Mouse (Mus musculus) c-Kit-negative CD71-positive TER-119-positive erythroid progenitor cells, embryonic 14.5 days (primary cell): ENCODE measurements around the gene Tm6sf1.
A peak's percentile ranks its signal among the peaks of the same experiment; 100 is the strongest.

ENCODE experiments used
- DNase-seq: peaks from one replicate; pipeline ENCODE4 v3.0.0-alpha.2; 2013; ENCODE audit warnings: low read depth, low spot score

Gene Tm6sf1

DNA sequence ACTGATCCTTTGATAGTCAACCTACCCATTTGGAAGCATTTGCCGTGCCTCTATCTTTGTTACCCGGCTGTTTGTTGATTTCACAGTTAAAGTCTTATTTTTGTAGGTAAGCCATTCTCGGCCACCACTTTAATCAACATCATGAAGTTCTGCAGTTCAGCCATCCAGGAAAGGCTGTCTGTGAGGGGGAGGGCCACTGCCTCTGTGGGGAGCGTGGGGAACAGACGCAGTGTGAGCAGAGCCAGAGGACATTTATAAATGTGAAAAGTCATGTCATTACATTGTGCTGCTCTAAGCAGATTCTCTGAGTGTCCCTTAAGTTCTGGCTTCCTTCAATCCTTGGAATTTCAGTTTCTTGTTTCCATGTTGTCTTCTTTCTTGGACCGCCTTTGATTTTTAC, 8.6 kb upstream of the Tm6sf1 start:
- no peak for DNase-seq

DNA sequence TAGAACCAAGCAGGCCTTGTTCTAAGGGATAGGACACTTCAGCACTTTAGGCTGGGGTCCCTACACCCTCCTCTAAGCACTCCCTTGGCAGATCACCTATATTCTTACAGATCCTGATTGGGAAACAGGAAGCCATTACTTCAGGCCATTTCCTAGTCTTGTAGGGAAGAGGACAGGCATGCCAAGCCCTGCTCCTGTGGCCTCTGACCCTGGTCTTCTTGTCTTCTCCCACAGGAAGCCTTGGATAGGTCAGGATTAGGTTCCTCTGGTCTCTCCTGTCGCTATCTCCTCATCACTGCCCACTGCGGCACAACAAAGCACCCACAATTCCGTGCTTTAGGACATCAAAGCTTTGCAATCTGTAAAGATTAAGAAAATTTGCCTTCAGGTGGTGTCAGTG, 7.1 kb upstream of the Tm6sf1 start:
- no peak for DNase-seq

DNA sequence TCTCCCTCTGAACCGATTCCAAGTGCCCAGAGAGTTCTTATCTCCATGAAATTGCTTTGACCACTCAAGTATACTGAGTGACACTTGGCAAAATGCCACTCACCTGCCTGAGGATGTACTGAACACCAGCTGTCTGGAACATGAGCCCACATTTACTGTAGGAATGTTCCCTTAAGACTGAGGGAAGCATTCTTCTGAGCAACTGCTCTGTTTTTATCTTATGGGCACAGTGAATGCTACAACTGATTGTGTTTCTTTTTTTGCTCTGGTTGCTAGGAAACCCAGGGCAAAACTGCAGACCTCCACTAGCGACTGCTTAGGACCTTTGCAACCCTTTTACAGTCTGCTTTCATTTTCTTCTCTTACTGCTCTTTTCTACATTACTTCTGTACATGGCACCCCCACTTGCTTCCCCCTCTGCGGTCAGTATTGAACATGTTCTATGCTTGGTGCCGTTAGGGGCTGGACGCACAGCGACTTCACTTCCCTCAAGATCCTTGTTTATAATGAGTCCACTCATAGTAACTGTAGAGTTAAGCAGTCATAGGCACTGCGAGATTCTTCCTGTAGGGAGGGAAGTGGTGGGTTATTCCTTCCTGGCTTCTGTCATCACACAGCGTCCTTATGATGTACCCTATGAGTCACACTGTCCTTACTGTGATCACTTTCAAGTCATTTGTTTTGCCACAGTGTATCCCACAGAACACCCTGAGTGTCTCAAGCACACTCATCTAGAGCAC, 4.1 kb upstream of the Tm6sf1 start:
- no peak for DNase-seq

DNA sequence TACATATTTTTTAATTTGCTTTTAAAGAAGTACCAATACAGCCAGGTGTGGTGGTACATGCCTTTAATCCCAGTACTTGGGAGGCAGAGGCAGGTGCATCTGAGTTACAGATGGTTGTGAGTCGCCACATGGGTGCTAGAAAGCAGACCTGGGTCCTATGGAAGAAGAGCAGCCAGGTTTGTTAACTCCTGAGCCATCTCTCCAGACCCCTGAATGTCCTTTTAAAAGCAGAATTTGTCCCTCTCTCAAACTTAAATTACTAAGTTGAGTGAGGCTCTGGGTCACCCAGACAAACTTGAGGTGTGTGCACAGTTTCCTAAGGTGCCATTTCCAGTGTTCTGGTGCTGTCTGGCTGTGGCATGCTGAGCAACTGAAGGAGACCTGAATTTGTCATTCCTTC, 3.1 kb upstream of the Tm6sf1 start, which contains the start of gene Gm10160:
Gene Gm10160 (minus strand): TSS at position 101 of the 400 bp plus-strand sequence.
- DNase-seq, result no peak

DNA sequence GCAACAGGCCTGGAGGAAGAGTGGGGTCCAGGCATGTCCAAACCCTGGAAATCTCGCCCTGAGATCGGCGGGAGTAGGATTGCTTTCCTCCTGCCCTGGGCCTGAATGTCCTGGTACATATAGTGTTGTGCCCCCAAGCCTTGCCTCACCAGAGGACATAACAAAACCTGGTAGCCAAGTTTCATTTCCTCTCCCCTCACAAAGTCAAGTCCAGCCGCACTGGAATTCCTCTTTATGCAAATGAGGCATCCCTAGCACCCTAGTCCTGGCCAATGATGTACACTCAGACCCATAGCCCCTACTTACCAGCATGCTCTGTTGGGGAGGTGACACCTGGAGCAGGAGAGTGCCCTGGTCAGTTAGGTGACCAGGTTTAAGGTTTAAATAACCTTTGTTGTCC, 2.6 kb upstream of the Tm6sf1 start:
- DNase-seq, result no peak

DNA sequence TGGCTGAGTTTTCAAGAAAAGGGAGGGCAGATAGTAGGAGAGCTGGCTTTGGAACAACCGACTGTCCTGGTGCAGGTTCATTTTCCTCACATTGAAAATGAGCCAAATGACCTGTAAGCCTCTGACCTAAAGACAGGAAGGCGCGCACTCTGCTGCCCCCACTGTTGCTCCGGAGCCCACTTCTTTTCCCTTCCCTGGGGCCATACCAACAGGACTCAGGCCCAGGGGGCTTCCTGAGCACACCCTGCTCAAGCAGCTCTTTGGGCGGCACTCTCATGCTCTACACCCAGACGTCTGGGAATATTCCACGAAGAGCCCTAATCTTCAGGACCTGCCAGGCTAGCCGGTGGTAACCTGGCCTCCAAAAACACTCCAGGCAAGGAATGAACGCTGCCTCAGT, 565 bp upstream of the Tm6sf1 start:
- DNase-seq, result no peak

DNA sequence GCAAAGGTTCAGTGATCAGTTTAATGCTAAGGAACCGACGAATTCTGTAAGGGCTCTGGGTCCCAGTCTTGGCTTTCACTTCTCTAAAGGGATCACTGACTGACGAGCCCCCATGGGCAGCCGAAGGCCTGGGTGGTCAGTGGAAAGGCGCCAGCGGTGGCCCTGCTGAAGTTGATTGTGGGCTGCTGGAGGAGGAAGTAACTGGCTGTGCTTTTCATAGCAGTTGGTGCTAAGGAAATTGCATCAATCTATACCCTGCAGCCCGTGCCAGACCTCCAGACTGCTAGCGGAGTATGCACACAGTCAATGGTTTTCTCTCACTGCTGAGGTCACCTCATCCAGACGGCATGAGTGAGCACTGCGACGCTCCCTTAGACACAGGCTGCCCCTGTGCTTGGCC, 1.3 kb downstream of the Tm6sf1 start:
- no peak for DNase-seq

DNA sequence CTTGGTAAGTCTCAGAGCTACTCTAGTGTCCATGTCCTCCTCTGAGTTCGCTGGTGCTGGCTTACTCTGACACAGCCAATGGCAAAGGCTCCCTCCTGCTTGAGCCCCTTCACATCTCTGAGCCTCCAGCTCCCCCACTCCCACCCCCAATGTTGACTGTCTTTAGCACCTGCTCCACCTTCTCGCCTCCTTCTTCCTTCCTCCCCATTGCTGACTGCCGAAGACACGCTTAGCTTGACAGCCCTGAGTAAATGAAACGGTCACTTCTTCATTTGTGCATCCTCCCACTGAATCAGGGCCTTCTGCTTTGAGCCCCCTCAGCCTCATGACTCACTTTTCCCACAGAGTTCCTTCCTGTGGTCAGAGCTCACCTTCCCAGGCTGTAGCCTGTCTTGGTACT, 2.2 kb downstream of the Tm6sf1 start:
- DNase-seq, result no peak

DNA sequence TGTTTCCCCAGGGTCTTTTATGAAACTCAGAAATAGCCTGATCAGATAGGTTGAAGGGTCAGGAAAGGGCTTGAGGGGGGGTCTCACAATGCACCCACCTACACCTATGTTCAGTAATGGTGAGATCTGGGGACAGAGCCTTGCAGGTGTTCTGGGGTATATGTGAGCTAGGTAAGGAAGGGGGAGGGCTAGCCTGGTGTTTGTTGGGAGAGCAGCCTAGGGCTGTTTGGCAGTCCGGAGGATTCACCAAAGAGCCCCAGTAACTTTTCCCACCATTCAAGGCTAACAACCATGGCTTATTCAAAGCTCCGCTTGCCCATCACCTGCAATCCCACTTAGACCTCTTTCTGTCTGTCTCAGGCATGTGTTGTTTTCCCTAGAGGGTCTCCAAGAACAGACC, 2.7 kb downstream of the Tm6sf1 start:
- no peak for DNase-seq

DNA sequence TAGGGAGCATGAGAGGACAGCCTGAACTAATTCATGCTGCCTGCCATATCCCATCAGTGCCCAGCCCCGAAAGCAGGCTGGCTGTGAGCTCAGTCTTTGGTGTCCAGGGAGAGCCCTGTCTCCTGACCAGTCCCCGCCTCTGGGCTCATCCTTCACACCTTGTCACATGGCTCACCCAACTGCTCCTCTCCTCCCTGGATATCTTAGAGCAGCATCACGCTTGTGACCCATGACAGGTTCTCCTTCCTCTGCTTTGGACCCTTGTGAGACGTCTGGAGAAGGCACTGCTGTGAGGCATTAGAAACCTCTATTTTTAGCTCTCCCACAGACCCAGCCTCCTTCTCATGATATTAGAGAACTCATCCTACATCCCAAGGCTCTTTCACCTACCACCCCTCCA, 3.1 kb downstream of the Tm6sf1 start:
- no peak for DNase-seq

DNA sequence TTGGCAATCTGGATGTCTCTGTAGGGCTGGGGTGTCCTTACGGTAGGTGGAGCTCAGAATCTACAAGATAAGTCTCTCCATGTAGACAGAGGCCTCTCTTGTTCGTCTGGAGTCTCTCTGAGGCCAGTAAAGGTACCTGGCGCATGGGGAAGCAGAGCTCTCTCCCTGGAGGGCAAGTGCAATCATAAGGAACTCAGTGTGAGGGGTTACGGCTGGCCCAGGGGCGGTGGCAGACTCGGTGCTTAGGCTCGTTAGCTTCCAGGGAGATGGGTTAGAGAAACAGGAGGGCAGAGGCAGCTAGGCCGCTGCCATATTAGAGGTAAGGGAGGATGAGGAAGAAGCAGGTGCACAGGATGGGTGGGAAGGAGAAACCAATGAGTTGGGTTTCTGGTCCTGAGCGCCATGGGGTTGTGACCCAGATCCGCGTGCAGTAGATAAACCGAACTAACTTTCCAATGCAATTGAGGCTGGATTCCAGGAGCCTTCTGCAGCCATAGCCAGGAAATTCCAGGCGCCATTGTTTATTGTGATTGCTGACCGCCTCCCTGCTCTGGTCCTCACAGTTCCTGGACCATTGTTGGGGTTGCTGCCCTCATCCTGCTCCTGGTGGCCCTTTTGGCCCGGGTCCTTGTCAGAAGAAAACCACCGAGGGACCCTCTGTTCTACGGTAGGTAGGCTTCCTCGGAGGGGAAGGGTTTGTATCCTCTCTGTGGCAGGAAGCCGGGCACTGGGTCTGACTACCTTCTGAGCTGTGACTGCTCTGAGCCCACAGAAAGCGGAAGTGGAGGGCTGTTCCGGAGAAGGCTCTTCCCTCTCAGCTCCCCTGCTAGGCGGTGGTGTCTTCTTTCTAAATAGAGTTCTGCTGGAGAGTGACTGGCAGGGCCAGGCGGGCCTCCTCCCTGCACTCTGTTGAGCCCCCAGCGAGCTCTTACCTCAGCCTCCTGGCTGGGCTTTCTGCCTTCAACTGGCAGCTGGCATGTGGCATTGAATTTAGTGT, 4.1 kb downstream of the Tm6sf1 start:
- no peak for DNase-seq

DNA sequence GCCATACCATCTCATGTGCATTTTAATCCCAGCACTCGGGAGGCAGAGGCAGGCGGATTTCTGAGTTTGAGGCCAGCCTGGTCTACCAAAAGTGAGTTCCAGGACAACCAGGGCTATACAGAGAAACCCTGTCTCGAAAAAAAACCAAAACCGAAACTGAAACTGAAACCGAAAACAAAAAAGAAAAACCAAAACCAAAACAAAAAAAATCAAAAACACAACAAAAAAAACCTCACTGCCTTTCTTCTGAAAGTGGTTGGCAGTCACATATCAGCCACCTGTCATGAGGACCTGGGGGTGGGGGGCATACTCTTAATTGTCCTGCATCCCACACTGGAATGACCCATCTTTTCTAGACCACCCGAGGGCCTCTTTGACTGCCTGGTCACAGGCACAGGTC, 5.8 kb downstream of the Tm6sf1 start:
- DNase-seq, result no peak

DNA sequence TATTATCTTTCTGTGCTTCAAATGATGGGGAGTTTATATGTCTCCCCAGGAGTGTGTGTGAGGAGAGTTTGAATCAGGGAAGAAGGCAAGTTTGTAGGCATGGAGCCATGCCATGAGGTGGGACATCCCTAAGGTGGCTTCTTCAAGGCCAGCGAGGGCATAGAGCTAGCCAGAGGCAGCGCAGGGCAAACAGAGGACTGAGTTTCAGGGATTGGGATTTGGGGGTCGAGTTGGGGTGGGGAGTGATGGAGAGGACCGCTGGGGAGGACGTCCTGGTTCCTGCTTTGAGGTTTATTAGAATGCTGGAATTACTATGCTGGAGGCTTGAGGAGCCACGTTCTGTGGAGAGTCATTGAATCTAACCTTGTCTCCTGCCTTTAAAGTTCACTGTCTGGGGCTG, 7.1 kb downstream of the Tm6sf1 start:
- no peak for DNase-seq

DNA sequence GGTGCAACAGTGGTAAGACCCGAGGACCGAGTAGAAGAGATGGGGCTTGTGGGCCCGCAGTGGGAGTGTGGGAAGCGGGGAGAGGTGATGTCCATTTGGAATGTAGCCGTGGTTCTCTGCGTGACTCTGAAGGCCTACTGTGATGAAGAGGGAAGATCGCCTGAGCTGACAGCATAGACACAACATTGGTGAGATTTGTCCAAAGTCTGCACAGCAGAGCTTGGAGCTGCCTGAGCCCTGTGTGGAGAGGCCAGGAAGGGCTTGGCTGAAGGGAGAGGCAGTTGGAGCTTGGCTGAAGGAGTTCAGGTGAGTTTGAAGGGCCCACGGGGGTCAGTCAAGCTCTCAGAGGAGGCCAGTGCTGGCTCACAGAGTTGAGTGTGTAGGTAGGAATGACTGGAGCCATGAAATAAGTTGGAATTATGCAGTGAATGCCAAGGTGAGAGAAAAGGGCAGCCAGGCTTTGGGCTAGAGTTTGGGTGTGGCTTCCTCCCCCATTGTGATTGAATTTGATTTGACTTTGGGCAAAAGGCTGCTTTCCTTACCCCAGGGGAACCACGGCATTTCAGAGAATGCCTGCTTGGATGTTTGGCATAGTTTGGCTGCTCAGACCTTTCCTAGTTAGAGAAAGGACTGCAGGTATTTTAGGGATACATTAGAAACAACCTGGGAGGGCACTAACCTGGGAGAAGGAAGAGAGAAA, 8.6 kb downstream of the Tm6sf1 start:
- no peak for DNase-seq

DNA sequence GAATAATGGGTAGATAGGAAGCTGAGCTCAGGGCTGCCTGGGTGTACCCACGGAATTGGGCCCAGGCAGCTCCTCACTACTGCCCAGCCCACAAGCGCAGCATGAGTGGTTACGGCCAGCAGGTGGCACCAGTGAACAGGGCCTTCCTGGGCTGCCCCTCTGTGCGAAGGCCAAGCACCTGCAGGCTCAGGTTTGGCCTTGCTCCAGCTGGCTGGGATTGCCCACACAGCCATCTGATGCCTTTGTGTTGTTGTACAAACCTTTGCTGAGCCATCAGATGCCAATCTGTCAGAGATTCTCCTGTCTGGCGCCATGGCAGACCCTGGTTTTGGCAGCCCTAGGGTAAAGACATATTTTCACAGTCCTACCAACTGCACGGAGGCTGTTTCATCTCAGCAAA, 9.4 kb downstream of the Tm6sf1 start:
- peak; percentile 4 for DNase-seq

DNA sequence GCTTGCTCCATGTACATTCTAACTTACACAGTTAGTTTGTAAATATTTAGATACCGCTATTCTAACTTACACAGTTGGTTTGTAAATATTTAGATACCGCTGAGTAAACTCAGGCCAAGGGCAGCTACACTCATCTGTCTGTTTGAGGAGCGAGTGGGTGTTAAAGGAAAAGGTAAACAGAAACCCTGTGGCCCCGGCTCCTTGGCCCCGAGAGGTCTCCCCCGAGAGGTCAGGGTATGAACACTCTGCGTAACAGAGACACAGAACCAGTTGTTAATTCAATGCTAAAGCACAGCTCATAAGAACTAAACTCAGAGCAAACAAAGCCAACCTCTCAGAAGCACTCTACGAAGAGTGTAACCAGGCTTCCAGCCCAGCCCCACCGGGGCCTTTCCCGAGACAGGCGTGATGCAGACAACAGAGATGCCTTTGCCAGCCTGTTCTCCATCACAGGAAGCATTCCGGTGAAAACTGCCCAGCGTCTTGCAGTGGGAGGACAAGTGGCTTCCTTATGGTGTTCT, 13.8 kb downstream of the Tm6sf1 start:
- no peak for DNase-seq

DNA sequence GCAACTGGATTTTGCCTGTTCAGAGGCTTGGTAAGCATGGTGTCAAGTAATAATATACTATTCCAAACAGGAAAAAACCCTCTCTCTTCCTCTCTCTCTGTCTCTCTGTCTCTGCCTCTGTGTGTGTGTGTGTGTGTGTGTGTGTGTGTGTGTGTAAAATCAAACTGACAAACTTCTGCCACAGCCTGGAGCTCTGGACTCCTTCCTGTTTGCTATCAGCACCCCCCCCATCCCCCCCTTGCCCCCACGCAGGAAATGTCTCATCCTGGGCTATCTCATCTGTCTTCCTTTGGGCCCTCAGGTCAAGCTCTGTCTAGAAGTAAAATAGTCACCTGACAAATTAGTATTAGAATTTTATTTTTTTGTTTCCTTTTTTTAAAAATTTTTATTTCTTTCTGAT, 15.0 kb downstream of the Tm6sf1 start:
- DNase-seq, result no peak

DNA sequence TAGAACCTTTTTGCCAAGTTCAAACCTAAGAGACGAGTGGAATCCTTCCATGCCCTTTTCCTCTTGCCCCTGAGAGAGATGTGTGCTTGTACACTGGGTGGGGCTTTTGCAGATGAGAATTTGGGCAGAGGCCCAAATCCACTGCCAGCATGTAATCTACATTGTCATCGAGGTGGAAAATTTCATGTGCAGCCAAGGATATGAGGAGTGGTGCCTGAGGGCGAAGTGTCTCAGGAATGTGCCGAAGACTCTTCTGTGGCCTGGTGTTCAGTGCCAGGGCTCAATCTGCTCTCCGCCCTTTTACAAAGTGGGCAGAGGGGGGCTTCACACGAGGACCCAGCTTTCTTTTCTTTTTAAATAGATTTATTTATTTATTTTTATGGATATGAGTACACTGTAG, 15.8 kb downstream of the Tm6sf1 start:
- no peak for DNase-seq

DNA sequence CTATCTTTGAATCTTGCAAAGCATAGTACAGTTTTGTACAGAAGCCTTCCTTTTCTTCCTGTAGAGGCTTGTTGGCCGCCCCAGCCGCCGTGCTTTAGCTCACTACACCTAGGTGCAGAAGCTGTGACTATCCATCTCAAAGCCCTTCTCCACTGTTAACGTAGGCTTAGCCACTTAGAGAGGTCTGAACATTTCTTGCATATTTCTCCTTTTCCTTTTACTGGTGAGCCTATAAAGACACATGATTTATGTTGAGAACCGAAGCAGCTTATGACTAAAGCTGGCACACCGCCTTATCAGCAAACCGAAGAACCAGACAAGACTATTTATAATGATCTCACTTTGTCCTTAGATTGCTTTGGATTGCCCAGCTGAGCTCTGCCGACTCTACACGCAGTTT, 16.6 kb downstream of the Tm6sf1 start:
- DNase-seq, result no peak

DNA sequence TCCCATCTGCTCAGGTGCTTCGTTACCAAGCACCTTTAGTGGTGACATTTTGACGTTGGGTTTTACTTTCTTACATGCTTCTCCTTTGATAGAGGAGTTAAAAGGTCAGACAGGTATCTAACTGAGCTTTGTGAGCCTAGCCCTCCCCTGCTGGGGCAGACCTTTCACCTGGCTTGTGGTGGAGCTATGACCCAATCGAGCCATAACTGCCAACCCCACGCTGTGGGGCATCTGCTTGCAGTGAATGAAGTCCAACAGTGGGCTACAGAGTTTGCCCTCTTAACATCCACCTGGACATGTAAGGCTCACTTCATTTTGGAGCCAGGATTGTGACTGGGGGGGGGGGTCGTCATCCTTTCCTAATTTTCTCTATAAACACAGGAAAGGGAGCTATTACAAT, 21.5 kb downstream of the Tm6sf1 start:
- DNase-seq, result no peak

DNA sequence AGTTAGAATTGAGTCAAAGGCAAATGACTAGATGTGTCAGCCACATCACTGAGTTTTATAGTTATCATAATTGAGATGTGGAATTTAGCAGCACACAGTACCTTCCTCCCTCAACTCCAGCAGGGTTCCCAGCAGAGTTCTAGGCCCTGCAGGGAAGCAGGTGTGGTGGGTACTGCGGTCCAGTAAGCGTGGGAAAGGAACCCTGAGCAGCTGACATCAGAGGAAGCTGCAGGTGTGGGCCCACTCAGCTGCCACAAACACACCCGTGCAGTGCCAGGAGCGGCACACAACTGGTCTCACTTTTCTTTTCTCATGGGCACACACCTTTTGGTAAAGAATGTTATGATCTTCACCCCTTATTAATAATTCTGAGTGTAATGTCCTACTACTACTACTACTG, 22.0 kb downstream of the Tm6sf1 start:
- no peak for DNase-seq

DNA sequence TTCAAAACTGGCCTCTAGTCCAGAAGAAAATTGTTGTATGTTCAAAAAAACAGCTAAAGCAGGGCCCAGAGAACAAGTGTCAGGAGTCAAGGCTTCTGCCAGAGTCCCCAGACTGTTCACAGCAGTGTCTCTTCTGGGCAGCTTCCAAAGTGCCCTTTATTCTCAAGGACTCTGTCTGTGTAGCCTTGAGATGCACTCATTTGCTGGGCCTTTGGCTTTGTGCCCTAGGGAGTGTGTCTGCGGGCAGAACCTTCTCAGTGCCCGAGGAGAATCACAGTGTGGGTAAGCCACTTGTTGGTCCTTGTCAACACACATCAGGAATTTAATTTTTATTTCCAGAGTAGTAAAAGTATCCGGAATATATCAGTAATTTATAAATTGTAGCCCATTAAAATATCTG, 22.8 kb downstream of the Tm6sf1 start:
- DNase-seq, result no peak
